Mouse (Mus musculus): ENCODE measurements at regions not wholly inside any gene's neighbourhood (a gene's known extent, or its start where the extent isn't known, plus 50 kb on each side); places are given as distances from the start of the nearest gene placed in this dataset.

DNA sequence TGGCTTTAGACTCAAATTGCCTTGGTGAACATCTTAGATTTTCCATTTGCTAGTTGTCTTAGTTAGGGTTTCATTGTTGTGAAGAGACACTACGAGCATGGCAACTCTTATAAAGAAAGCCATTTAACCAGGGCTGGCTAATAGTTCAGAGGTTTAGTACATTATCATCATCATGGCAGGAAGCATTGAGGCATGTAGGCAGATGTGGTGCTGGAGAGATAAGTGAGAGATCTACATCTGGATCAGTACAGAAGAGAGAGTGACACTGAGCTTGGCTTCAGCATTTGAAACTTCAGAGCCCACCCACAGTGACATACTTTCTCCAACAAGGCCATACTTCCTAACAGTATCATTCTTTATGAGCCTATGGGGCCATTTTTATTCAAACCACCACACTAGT is 127.3 kb upstream of the Opcml start:
- Histone ChIP-seq H3K4me2 (replicated peaks) (no peak overlapping the region), H3K36me3 (no peaks in the 10 kb centered on the region), H3K9ac (replicated peaks) (no peak overlapping the region), H3K27ac (no peak overlapping the region), H3K4me1 (replicated peaks) (no peaks in the 10 kb centered on the region), H3K9me3 (no peaks in the 10 kb centered on the region), H3K27me3 (no peaks in the 10 kb centered on the region), H3K4me3 (replicated peaks) (no peak overlapping the region)
- WGBS = 95% methylated on average over 1 of the region's 1 CpGs
- no peak for ATAC-seq

DNA sequence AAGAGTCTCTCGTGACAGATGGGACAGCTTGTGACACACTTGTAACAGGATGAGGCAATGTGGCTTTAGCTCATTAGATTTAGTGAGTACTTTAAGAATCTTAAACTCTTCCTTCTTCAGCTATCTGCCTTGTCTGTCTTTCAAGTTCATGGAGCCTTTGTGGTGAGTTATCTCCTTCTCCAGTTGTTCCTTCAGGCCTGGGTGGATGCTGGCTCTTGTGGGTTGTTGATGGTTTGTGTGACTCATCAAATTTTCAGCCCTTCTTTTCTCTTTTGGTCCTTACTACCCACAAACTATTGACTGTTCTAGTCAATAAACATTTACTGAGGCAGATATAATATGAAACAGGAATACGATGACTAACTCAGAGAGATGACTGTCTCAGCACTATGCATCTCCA is 124.9 kb upstream of the Opcml start:
- Histone ChIP-seq H3K27me3 (no peaks in the 10 kb centered on the region), H3K27ac (no peak overlapping the region), H3K4me3 (replicated peaks) (no peak overlapping the region), H3K9ac (replicated peaks) (no peak overlapping the region), H3K36me3 (no peaks in the 10 kb centered on the region), H3K4me2 (replicated peaks) (no peak overlapping the region), H3K9me3 (no peaks in the 10 kb centered on the region), H3K4me1 (replicated peaks) (peaks cover 8% of the 10 kb centered on the region)
- 91% methylated on average over 2 of the region's 2 CpGs for WGBS
- no peak for ATAC-seq

DNA sequence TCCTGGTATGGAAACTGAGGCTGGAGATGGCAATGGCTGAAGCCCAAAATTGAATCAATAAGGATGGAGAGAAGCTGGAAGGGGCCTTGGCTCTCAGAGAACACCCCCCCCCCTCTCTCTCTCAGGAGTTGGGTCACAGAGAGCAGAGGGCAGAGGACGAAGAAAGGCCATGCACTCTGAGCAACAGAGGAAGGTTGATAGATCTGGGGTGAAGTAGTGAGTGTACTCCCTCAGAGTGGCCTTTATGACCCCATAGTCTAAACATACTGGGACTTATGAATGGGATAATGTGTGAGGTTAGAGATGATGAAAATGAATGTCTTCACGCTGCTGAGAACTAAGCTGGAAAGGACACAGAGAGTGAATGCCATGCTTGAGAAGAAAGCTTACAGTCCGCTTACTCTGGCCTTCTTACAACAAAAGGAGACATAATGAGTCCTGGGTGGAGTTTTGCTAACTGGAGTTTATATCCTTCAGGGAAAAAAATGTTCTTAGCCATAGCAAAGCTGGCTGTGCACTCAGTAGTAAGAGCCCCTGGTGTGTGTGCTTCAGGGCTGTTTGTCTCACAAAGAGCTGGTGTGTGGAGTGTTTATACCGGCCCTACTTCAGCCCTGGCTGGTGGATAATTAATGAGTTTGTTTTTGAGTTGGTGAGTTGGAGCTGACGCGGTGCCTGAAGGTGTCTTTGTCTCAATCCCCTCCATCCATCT is 120.4 kb upstream of the Opcml start:
- no peaks in the 10 kb centered on the region for H3K36me3 ChIP-seq
- peaks cover 9% of the 10 kb centered on the region for H3K4me1 ChIP-seq (replicated peaks)
- H3K4me2 ChIP-seq (replicated peaks) = no peak overlapping the region
- no peak overlapping the region for H3K27ac ChIP-seq
- 20% methylated on average over 6 of the region's 6 CpGs for whole genome bisulfite sequencing
- H3K9me3 ChIP-seq = no peaks in the 10 kb centered on the region
- H3K9ac ChIP-seq (replicated peaks) = no peak overlapping the region
- H3K27me3 ChIP-seq = no peaks in the 10 kb centered on the region
- no peak overlapping the region for H3K4me3 ChIP-seq (replicated peaks)
- ATAC-seq = no peak

DNA sequence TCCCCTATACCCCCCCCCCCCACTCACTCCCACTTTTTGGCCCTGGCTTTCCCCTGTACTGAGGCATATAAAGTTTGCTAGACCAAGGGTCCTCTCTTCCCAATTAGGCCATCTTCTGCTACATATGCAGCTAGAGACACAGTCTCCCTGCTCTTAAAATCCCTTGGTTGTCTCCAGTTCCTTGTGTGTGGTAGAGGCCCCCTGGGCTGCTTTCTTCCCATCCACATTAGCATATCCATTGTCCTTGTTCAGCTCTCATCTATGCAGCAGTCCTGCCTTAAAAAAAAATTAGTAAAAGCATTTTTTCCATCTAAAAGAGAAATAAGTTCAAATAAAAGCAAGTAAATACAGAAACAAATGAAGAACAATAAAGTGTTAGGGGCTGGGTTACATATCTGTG is 105.2 kb upstream of the Opcml start:
- Histone ChIP-seq H3K27ac (no peak overlapping the region), H3K9me3 (no peaks in the 10 kb centered on the region), H3K27me3 (no peaks in the 10 kb centered on the region), H3K4me3 (replicated peaks) (no peak overlapping the region), H3K36me3 (no peaks in the 10 kb centered on the region), H3K4me1 (replicated peaks) (no peaks in the 10 kb centered on the region), H3K9ac (replicated peaks) (no peak overlapping the region), H3K4me2 (replicated peaks) (no peak overlapping the region)
- no peak for ATAC-seq

DNA sequence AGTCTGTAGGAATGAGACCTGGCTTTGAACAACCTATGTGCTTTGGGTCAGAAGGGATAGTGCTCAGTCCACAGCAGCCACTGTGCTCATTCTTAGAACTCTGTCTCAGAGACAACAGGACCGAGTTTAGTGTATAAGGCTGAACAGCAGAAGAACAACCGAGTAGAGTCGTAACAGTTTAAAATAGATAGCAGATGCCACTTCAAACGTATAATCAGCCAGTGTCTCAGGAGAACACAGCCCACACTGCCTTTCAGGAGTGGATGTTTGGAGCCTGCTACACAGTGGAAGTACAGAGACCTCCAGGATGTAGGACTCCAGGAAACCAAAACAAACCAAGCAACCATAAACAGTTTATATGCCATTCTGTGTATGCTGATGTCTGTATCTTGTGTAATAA is 99.0 kb upstream of the Opcml start:
- Histone ChIP-seq H3K27ac (no peak overlapping the region), H3K9ac (replicated peaks) (no peak overlapping the region), H3K4me3 (replicated peaks) (no peak overlapping the region), H3K4me1 (replicated peaks) (no peaks in the 10 kb centered on the region), H3K36me3 (no peaks in the 10 kb centered on the region), H3K4me2 (replicated peaks) (no peak overlapping the region), H3K9me3 (no peaks in the 10 kb centered on the region), H3K27me3 (no peaks in the 10 kb centered on the region)
- 85% methylated on average over 4 of the region's 4 CpGs for WGBS
- ATAC-seq = no peak

GRCm38 (mm10) chr9:27692751-27693150 is 97.8 kb upstream of the Opcml start:
- no peaks in the 10 kb centered on the region for H3K4me1 ChIP-seq (replicated peaks)
- no peaks in the 10 kb centered on the region for H3K27me3 ChIP-seq
- H3K4me2 ChIP-seq (replicated peaks) = no peak overlapping the region
- ATAC-seq = no peak
- no peak overlapping the region for H3K4me3 ChIP-seq (replicated peaks)
- no peak overlapping the region for H3K27ac ChIP-seq
- H3K9ac ChIP-seq (replicated peaks) = no peak overlapping the region
- H3K36me3 ChIP-seq = no peaks in the 10 kb centered on the region
- H3K9me3 ChIP-seq = no peaks in the 10 kb centered on the region
- 89% methylated on average over 3 of the region's 3 CpGs for WGBS

DNA sequence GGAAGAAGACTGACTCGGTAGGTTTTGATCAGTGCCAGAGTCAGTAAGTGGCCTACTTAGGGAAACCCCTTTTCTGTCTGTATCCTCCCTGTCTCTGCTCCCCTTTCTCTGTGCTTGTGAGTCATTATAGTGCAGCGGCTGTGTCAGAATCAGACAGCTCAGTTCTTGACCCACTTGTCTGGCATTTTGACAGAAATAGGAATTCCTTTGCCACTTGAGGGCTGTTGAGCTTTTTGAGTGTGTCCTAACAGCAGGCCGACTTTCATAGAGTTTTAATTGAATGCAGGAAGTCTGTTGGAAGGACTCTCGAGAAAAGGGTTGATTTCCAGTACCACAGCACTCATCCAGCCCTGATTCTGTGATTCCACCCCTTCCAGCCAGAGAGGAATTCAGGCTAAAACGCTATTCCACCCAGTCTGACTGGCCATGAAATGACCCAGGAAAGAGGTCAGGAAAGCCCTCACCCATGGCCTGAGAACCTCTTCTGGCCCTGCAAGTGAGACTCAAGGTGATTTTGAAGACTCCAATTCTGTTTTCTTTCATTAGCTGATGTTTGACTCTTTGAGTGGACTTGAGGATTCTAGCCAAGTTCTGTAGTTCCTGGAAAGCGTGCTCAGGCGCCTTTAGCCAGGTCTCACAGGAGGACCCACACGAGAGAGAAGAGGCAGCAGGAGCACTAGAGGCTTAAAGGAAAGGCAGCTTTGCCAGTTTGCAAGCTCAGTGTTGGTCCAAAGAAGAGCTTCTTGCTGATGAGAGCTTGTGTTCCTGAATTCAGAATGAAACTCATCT is 95.6 kb upstream of the Opcml start:
- Histone ChIP-seq H3K4me2 (replicated peaks) (no peak overlapping the region), H3K9ac (replicated peaks) (no peak overlapping the region), H3K27me3 (no peaks in the 10 kb centered on the region), H3K36me3 (no peaks in the 10 kb centered on the region), H3K27ac (no peak overlapping the region), H3K4me3 (replicated peaks) (no peak overlapping the region), H3K9me3 (no peaks in the 10 kb centered on the region), H3K4me1 (replicated peaks) (no peaks in the 10 kb centered on the region)
- no peak for ATAC-seq
- WGBS = 81% methylated on average over 8 of the region's 8 CpGs

DNA sequence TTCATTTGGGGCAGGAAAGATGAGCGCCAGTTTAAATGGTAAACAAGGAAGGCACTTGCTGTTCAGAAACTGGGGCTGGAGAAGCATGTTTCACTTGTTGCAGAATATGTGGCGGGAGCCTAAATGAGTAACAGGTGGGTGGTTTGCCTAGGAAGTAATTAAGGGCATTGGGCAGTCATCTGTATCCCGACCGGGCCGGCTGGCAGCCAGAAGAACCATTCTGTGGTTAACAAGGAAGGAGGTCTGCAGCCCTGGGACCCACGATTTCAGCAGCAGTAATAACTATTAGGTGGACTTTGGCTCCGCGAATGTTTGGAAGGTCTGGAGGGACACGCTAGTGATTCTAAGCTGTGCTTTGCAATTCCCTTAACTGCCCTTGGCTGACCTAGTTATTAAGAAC is 89.0 kb upstream of the Opcml start:
- Histone ChIP-seq H3K27me3 (no peaks in the 10 kb centered on the region), H3K4me3 (replicated peaks) (no peak overlapping the region), H3K36me3 (no peaks in the 10 kb centered on the region), H3K9me3 (no peaks in the 10 kb centered on the region), H3K4me2 (replicated peaks) (no peak overlapping the region), H3K4me1 (replicated peaks) (no peaks in the 10 kb centered on the region), H3K27ac (no peak overlapping the region), H3K9ac (replicated peaks) (no peak overlapping the region)
- WGBS = 87% methylated on average over 9 of the region's 9 CpGs
- ATAC-seq = no peak

DNA sequence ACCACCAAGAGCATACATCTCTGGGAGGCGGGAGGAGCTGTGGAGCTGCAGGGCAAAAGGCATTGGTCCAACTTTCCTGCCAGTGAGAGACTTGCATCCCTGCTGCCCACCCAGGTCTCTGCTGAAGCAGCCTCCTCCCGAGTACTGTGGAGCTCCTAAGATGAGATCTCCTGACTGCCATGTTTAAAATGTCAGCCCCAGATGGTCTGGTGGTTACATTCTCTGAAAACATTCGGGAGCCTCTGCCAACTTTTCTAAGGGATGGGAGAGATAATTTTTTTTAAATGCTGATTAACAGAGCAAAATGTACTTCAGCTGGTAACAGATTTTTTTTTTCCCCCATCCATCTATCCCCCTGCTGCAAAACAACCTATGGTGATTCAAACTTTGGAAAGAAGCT is 88.4 kb upstream of the Opcml start:
- H3K9ac ChIP-seq (replicated peaks) = no peak overlapping the region
- ATAC-seq = no peak
- H3K36me3 ChIP-seq = no peaks in the 10 kb centered on the region
- no peaks in the 10 kb centered on the region for H3K27me3 ChIP-seq
- H3K9me3 ChIP-seq = no peaks in the 10 kb centered on the region
- H3K27ac ChIP-seq = no peak overlapping the region
- H3K4me3 ChIP-seq (replicated peaks) = no peak overlapping the region
- no peaks in the 10 kb centered on the region for H3K4me1 ChIP-seq (replicated peaks)
- no peak overlapping the region for H3K4me2 ChIP-seq (replicated peaks)
- 84% methylated on average over 3 of the region's 3 CpGs for WGBS

DNA sequence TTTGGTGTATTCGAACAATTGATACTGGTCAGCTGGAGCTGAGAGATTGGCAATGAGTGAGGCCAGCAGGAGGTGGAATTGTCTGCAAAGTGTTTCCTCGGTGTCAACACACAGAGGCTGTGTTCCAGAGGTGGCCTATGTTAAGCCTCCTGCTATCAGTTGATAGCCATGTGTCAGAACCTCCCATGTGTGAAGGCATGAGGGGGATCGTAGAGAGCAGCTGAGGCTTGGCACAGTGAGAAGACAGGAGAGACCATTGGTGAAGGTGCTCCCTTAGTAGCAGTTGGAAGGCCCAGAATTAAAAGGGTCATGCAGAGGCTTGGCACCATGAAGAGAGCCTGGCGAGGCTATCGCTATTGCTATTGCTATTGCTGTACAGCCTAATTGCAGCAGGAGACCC is 86.6 kb upstream of the Opcml start:
- no peak for ATAC-seq
- Histone ChIP-seq H3K9ac (replicated peaks) (no peak overlapping the region), H3K36me3 (no peaks in the 10 kb centered on the region), H3K4me2 (replicated peaks) (no peak overlapping the region), H3K4me1 (replicated peaks) (peaks cover 7% of the 10 kb centered on the region; the same call in 1 of the 2 replicates), H3K9me3 (no peaks in the 10 kb centered on the region), H3K27ac (no peak overlapping the region), H3K27me3 (no peaks in the 10 kb centered on the region), H3K4me3 (replicated peaks) (no peak overlapping the region)
- WGBS = 80% methylated on average over 5 of the region's 5 CpGs

GRCm38 (mm10) chr9:27723840-27724408 is 66.7 kb upstream of the Opcml start:
- peaks cover 8% of the 10 kb centered on the region for H3K4me1 ChIP-seq (replicated peaks)
- H3K4me3 ChIP-seq (replicated peaks) = no peak overlapping the region
- H3K36me3 ChIP-seq = no peaks in the 10 kb centered on the region
- H3K9ac ChIP-seq (replicated peaks) = no peak overlapping the region
- no peaks in the 10 kb centered on the region for H3K27me3 ChIP-seq
- ATAC-seq = no peak
- H3K4me2 ChIP-seq (replicated peaks) = no peak overlapping the region
- H3K9me3 ChIP-seq = no peaks in the 10 kb centered on the region
- H3K27ac ChIP-seq = no peak overlapping the region
- 57% methylated on average over 2 of the region's 2 CpGs for WGBS

DNA sequence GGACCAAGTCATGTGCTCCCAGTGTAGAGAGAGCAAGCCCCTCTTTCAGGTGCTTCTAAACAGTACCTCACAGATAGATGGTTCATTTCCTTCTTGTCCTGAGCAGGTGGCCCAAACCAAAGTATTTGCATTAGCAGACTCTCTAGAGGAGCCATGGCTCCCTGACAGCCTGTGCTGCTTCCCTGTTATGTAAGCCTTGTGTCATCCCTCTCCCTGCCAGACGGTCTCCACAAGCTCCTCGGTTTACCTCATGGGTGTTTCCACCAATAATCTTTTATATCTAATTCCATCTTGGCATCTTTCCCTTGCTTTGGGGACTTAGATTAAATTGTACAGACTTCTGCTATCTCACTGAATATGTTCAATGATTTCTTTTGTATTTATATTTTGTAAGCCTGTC is 66.0 kb upstream of the Opcml start:
- Histone ChIP-seq H3K4me1 (replicated peaks) (peaks cover 15% of the 10 kb centered on the region), H3K9me3 (no peaks in the 10 kb centered on the region), H3K27me3 (no peaks in the 10 kb centered on the region), H3K4me3 (replicated peaks) (no peak overlapping the region), H3K36me3 (no peaks in the 10 kb centered on the region), H3K27ac (no peak overlapping the region), H3K4me2 (replicated peaks) (no peak overlapping the region), H3K9ac (replicated peaks) (no peak overlapping the region)
- ATAC-seq = no peak
- 68% methylated on average over 2 of the region's 2 CpGs for WGBS

All from midbrain, embryonic 13.5 days (tissue).